Mouse (Mus musculus) CH12.LX (cell line): ENCODE measurements around the gene Sgip1. TPM values are rescaled to one million over a fixed set of nuclear protein-coding genes. Genes with fewer than 3 reads are reported as not detected.

Experiments used
- DNase-seq: peaks from one replicate; pipeline ENCODE4 v3.0.0-alpha.2; 2013; ENCODE audit errors: extremely low read depth
- H3K27ac ChIP-seq: 2 replicates; pipeline ENCODE4 v1.5.1; 2012; ENCODE audit warnings: low read depth, mild to moderate bottlenecking, control low read depth, moderate library complexity; ENCODE audit not compliant: insufficient read depth
- H3K27me3 ChIP-seq: replicated peaks from 2 replicates; pipeline ENCODE3; 2012; ENCODE audit warnings: inconsistent platforms
- H3K36me3 ChIP-seq, 2 experiments: replicated peaks in 1 of 2; 2 replicates each; pipeline versions ENCODE3 to v1.6.1; 2012; ENCODE audit warnings: inconsistent platforms in 1 of 2, low read length in 1 of 2, mild to moderate bottlenecking in 1 of 2, mixed read lengths in 1 of 2, moderate library complexity in 1 of 2; ENCODE audit not compliant: control insufficient read depth in 1 of 2, insufficient read depth in 1 of 2
- H3K4me1 ChIP-seq, 2 experiments: 2 replicates each; pipeline ENCODE4 v1.6.1; 2012; ENCODE audit warnings: inconsistent platforms in 1 of 2, moderate library complexity in 1 of 2; ENCODE audit not compliant: insufficient read depth in 2 of 2, control insufficient read depth in 1 of 2
- H3K4me2 ChIP-seq: 2 replicates; pipeline ENCODE4 v1.6.1; 2012; ENCODE audit warnings: low read depth, mild to moderate bottlenecking, control low read depth; ENCODE audit not compliant: poor library complexity, insufficient read depth, severe bottlenecking
- H3K4me3 ChIP-seq, 3 experiments: fragments of 150-350 bp in 1 of 3; sonication (generic) in 1 of 3; replicated peaks in 1 of 3; 2 replicates each; pipeline versions ENCODE3 to v1.5.1; 2011 to 2012; ENCODE audit warnings: low read depth in 2 of 3, low read length in 2 of 3, mild to moderate bottlenecking in 2 of 3, moderate library complexity in 2 of 3, control low read depth in 1 of 3, improper control_type of control experiment in 1 of 3, inconsistent platforms in 1 of 3, mixed read lengths in 1 of 3; ENCODE audit not compliant: poor library complexity in 1 of 3
- H3K79me2 ChIP-seq: replicated peaks from 2 replicates; pipeline ENCODE4 v1.6.1; 2012; ENCODE audit warnings: mild to moderate bottlenecking, moderate library complexity; ENCODE audit not compliant: control insufficient read depth, poor library complexity, insufficient read depth, severe bottlenecking; ENCODE audit errors: extremely low read depth
- H3K9ac ChIP-seq: 2 replicates; pipeline ENCODE4 v1.6.1; 2012; ENCODE audit warnings: low read depth, mild to moderate bottlenecking, control low read depth, moderate library complexity; ENCODE audit not compliant: insufficient read depth
- H3K9me3 ChIP-seq: replicated peaks from 2 replicates; pipeline ENCODE3; 2012; ENCODE audit warnings: low read length, inconsistent platforms, mixed read lengths
- BHLHE40 ChIP-seq: IDR thresholded peaks from 2 replicates; pipeline ENCODE4 v1.6.1; 2011; ENCODE audit warnings: mild to moderate bottlenecking, low read depth, low read length, improper control_type of control experiment
- CHD1 ChIP-seq: IDR thresholded peaks from 2 replicates; pipeline ENCODE4 v1.6.1; 2012; ENCODE audit warnings: low read depth, low read length, improper control_type of control experiment, inconsistent platforms
- CHD2 ChIP-seq: IDR thresholded peaks from 2 replicates; pipeline ENCODE4 v1.6.1; 2011; ENCODE audit warnings: low read length, improper control_type of control experiment
- CTCF ChIP-seq, 2 experiments: IDR thresholded peaks in 1 of 2; conservative IDR thresholded peaks in 1 of 2; 2 replicates each; pipeline ENCODE4 v1.5.1; 2011 to 2012; ENCODE audit warnings: low read depth in 2 of 2, low read length in 2 of 2, improper control_type of control experiment in 1 of 2, inconsistent platforms in 1 of 2, mild to moderate bottlenecking in 1 of 2, moderate library complexity in 1 of 2
- EP300 ChIP-seq: IDR thresholded peaks from 2 replicates; pipeline ENCODE4 v1.6.1; 2011; ENCODE audit warnings: low read length, improper control_type of control experiment
- ETS1 ChIP-seq: conservative IDR thresholded peaks from 2 replicates; pipeline ENCODE4 v1.6.1; 2012; ENCODE audit warnings: low read depth, mild to moderate bottlenecking, inconsistent platforms, low read length, improper control_type of control experiment, moderate library complexity
- IRF4 ChIP-seq: IDR thresholded peaks from 2 replicates; pipeline ENCODE4 v1.6.1; 2014; ENCODE audit warnings: low read depth, mild to moderate bottlenecking, inconsistent platforms, low read length, improper control_type of control experiment
- JUND ChIP-seq: conservative IDR thresholded peaks from 2 replicates; pipeline ENCODE4 v1.6.1; 2011; ENCODE audit warnings: low read depth, low read length, improper control_type of control experiment
- KAT2A ChIP-seq: IDR thresholded peaks from 2 replicates; pipeline ENCODE4 v1.6.1; 2012; ENCODE audit warnings: low read length, improper control_type of control experiment, inconsistent platforms; ENCODE audit not compliant: insufficient replicate concordance
- MAX ChIP-seq: IDR thresholded peaks from 2 replicates; pipeline ENCODE4 v1.6.1; 2011; ENCODE audit warnings: low read length, improper control_type of control experiment
- MAZ ChIP-seq: IDR thresholded peaks from 2 replicates; pipeline ENCODE4 v1.6.1; 2012; ENCODE audit warnings: low read depth, mild to moderate bottlenecking, inconsistent platforms, low read length, improper control_type of control experiment, moderate library complexity
- MEF2A ChIP-seq: IDR thresholded peaks from 2 replicates; pipeline ENCODE4 v1.6.1; 2014; ENCODE audit warnings: low read depth, mild to moderate bottlenecking, inconsistent platforms, low read length, improper control_type of control experiment, borderline replicate concordance
- MXI1 ChIP-seq: IDR thresholded peaks from 2 replicates; pipeline ENCODE4 v1.6.1; 2011; ENCODE audit warnings: mild to moderate bottlenecking, low read depth, low read length, improper control_type of control experiment
- NELFE ChIP-seq: IDR thresholded peaks from 2 replicates; pipeline ENCODE4 v1.6.1; 2011; ENCODE audit warnings: low read depth, low read length, improper control_type of control experiment
- POLR2AphosphoS2 ChIP-seq: IDR thresholded peaks from 2 replicates; pipeline ENCODE4 v1.6.1; 2011; ENCODE audit warnings: low read depth, low read length, improper control_type of control experiment
- RAD21 ChIP-seq: IDR thresholded peaks from 2 replicates; pipeline ENCODE4 v1.6.1; 2011; ENCODE audit warnings: low read depth, mild to moderate bottlenecking, low read length, improper control_type of control experiment, moderate library complexity
- SIN3A ChIP-seq: IDR thresholded peaks from 2 replicates; pipeline ENCODE4 v1.6.1; 2012; ENCODE audit warnings: low read length, improper control_type of control experiment, inconsistent platforms
- SMC3 ChIP-seq: IDR thresholded peaks from 2 replicates; pipeline ENCODE4 v1.6.1; 2011; ENCODE audit warnings: low read depth, low read length, improper control_type of control experiment
- UBTF ChIP-seq: IDR thresholded peaks from 2 replicates; pipeline ENCODE4 v1.6.1; 2012; ENCODE audit warnings: low read depth, mild to moderate bottlenecking, inconsistent platforms, low read length, improper control_type of control experiment, moderate library complexity
- USF1 ChIP-seq: IDR thresholded peaks from 2 replicates; pipeline ENCODE4 v1.6.1; 2014; ENCODE audit warnings: low read depth, mild to moderate bottlenecking, inconsistent platforms, low read length, improper control_type of control experiment
- ZC3H11A ChIP-seq: IDR thresholded peaks from 2 replicates; pipeline ENCODE4 v1.6.1; 2012; ENCODE audit warnings: low read depth, mild to moderate bottlenecking, inconsistent platforms, low read length, improper control_type of control experiment
- ZKSCAN1 ChIP-seq: IDR thresholded peaks from 2 replicates; pipeline ENCODE4 v1.6.1; 2012; ENCODE audit warnings: low read depth, inconsistent platforms, low read length, improper control_type of control experiment, borderline replicate concordance
- ZNF384 ChIP-seq: IDR thresholded peaks from 2 replicates; pipeline ENCODE4 v1.6.1; 2012; ENCODE audit warnings: low read depth, low read length, improper control_type of control experiment, inconsistent platforms
- dilution Hi-C: fragments of 300-500 bp; cut with MboI; formaldehyde crosslinking; loops from 2 replicates; pipeline ENCODE4 v1.14.3; 2020; ENCODE audit warnings: low sequenced_read_pairs; ENCODE audit not compliant: extremely low pct_unique_long_range_greater_than_20kb, extremely low pct_ligation_motif_present
- in situ Hi-C: fragments of 300-500 bp; cut with MboI; formaldehyde crosslinking; loops from 3 replicates; pipeline ENCODE4 v1.14.3; 2019; ENCODE audit warnings: low sequenced_read_pairs, low pct_ligation_motif_present, low pct_unique_long_range_greater_than_20kb, mixed read lengths
- polyA plus RNA-seq: library from polyadenylated mRNA; unstranded; fragments of >175 nt; gene quantifications from 2 replicates; pipeline ENCODE4 v1.2.1, GENCODE M21; 2012; ENCODE audit warnings: low read depth; ENCODE audit not compliant: insufficient read length
- total RNA-seq, 2 experiments: library from RNA; depleted of rRNA; stranded (reverse); fragments of 300-350 nt in 1 of 2; fragments of >200 nt in 1 of 2; gene quantifications; 2 replicates each; pipeline ENCODE4 v1.2.3; 2012 to 2014

Sgip1 gene
- total and polyA plus RNA-seq, 3 experiments, result 0.07 to 0.39 (median 0.21) TPM

DNA sequence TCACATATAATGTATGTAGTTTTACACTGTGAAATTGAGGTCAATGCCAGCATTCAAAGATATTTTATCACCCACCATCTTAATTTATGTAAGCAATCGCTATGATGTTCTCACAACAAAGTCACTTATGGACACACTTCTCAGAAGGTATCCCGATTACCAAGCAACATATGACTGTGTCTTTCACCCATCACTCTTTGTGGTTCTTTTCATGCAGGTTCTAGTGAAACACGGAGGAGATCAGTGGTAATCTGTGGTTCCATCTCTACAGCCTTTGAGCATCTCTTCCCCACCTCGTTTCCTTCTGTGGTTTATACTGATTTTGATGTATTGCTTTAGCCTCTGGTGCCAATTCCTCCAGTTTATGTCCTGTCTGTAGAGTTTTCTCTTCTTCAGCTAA is 29.4 kb upstream of the Sgip1 start:
- no peak for DNase-seq
- Histone ChIP-seq H3K4me3 (no peak overlapping the region), H3K36me3 (no peaks in the 10 kb centered on the region), H3K27ac (no peak overlapping the region), H3K4me2 (no peak overlapping the region), H3K27me3 (no peaks in the 10 kb centered on the region), H3K4me1 (no peaks in the 10 kb centered on the region), H3K9me3 (no peaks in the 10 kb centered on the region), H3K9ac (no peak overlapping the region), H3K79me2 (no peaks in the 10 kb centered on the region)
- in situ Hi-C loops, result loop anchor here (10.0 kb wide), 1 partner anchor 47 kb away; no protein-coding TSS in a partner anchor
- dilution Hi-C loops, result no loop called here
- TF ChIP-seq ETS1, result no peak
- TF ChIP-seq SIN3A, result no peak
- TF ChIP-seq UBTF, result no peak
- no peak for TF ChIP-seq RAD21
- TF ChIP-seq BHLHE40, result no peak
- no peak for TF ChIP-seq USF1
- no peak for TF ChIP-seq MEF2A
- no peak for TF ChIP-seq MAZ
- no peak for TF ChIP-seq CHD2
- TF ChIP-seq ZKSCAN1, result no peak
- no peak for TF ChIP-seq MAX
- TF ChIP-seq CTCF (conservative IDR thresholded peaks at IDR 0.05 in 1 of 2, IDR thresholded peaks at IDR 0.05 in 1 of 2; ENCODE audit: low read depth in 2 of 2, low read length in 2 of 2), result no peak
- no peak for TF ChIP-seq SMC3
- no peak for TF ChIP-seq POLR2AphosphoS2
- no peak for TF ChIP-seq CHD1
- no peak for TF ChIP-seq NELFE
- TF ChIP-seq KAT2A, result no peak
- no peak for TF ChIP-seq JUND
- no peak for TF ChIP-seq EP300

DNA sequence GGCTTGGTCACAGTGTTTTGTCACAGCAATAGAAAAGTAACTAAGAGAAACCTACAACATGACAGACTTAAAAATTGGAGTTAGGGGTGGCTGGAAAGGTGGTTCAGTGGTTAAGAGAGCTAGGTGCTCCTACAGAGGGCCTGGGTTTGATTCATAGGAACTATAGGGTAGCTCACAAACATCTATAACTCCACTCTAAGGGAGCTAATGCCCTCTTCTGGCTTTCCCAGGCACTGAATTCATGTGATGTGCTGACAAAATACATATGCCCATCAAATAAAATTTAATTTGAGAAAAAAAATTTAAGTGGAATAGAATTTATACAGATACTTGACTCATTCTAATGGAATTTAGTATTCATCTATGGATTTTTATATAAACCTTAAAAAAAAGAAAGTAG is 25.6 kb upstream of the Sgip1 start:
- Histone ChIP-seq H3K36me3 (no peaks in the 10 kb centered on the region), H3K79me2 (no peaks in the 10 kb centered on the region), H3K4me1 (peaks cover 0 to 6% of the 10 kb centered on the region in 2 experiments; a peak in 2 of 4 replicates), H3K9ac (no peak overlapping the region), H3K9me3 (no peaks in the 10 kb centered on the region), H3K27ac (no peak overlapping the region), H3K27me3 (no peaks in the 10 kb centered on the region), H3K4me2 (no peak overlapping the region), H3K4me3 (no peak overlapping the region)
- in situ Hi-C loops (loop anchor here (10.0 kb wide), 1 partner anchor 51 kb away; no protein-coding TSS in a partner anchor), dilution Hi-C loops (no loop called here)
- TF ChIP-seq SMC3 (peak; percentile 55), CTCF (conservative IDR thresholded peaks at IDR 0.05 in 1 of 2, IDR thresholded peaks at IDR 0.05 in 1 of 2; ENCODE audit: low read depth in 2 of 2, low read length in 2 of 2) (peak in 1 of 2 experiments; percentile 59; a peak in 2 of 4 replicates), MEF2A (no peak), ZC3H11A (peak; percentile 50; the same call in 1 of the 2 replicates), RAD21 (peak; percentile 66), ZNF384 (no peak), MXI1 (no peak), IRF4 (0 out of 2 replicates have a peak, but pooled peaks have one; percentile 11)
- peak; percentile 10 for DNase-seq
